Mouse (Mus musculus): ENCODE results near the gene Eif4enif1. TPM values are rescaled to one million over a fixed set of nuclear protein-coding genes. Genes with fewer than 3 reads are reported as not detected.
"Not testable (repeated sequence)": the region's sequence is repeated elsewhere in the genome, so short reads cannot be mapped to it uniquely, and the experiment has no call there.

The Eif4enif1 gene
- total and polyA plus RNA-seq, 3 experiments, result 54.5 to 127 (median 60.8) TPM

DNA sequence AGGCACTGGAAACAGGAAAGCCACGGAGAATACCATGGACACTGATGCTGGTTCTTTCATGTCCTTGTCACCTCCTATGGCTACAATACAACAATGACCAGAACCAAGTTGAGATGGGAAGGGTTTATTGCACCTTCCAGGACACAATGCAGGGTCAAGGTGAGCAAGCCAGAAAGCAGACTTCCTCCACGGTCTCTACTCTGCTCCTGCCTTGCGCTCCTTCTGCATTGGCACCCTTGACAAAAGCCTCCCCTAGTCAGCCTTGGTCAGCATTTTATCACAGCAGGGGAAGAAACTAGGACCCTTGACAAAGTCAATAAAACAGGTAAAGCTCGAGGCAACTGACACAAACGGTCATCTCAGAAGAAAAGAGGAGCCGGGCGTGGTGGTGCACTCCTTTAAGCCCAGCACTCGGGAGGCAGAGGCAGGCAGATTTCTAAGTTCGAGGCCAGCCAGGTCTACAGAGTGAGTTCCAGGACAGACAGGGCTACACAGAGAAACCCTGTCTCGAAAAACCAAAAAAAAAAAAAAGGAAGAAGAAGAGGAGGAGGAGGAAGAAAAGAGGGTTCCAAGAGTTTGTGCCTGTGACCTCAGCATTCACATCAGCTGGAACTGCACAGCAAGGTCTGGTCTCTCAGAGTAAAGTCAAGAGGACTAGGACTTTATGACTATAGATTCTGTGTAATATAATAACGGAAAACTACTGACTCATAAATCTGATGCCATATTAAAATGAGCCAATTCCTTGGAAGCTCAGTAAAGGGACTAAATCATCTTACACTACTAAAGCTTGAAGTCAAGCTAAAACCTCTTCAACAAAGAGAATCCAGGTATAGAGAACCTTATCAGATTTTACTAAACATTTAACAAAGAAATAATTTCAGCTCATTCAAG is 28.5 kb upstream of the Eif4enif1 start:
- H3K4me3 ChIP-seq (replicated peaks in 1 of 3; ENCODE audit: low read depth in 2 of 3, low read length in 2 of 3, poor library complexity in 1 of 3); dilution Hi-C loops (cut with MboI; ENCODE audit: extremely low pct_ligation_motif_present, extremely low pct_unique_long_range_greater_than_20kb, low sequenced_read_pairs); DNase-seq (ENCODE audit: extremely low read depth); H3K27ac ChIP-seq (ENCODE audit: insufficient read depth, low read depth); H3K4me1 ChIP-seq (ENCODE audit: control insufficient read depth in 1 of 2, insufficient read depth in 2 of 2); H3K79me2 ChIP-seq (replicated peaks; ENCODE audit: control insufficient read depth, extremely low read depth, insufficient read depth, poor library complexity, severe bottlenecking); H3K9me3 ChIP-seq (replicated peaks; ENCODE audit: low read length); in situ Hi-C loops (cut with MboI; ENCODE audit: low pct_ligation_motif_present, low pct_unique_long_range_greater_than_20kb, low sequenced_read_pairs); H3K27me3 ChIP-seq (replicated peaks); H3K4me2 ChIP-seq (ENCODE audit: insufficient read depth, low read depth, poor library complexity, severe bottlenecking); H3K9ac ChIP-seq (ENCODE audit: insufficient read depth, low read depth): not testable (repeated sequence)
- H3K36me3 ChIP-seq (replicated peaks in 1 of 2; ENCODE audit: control insufficient read depth in 1 of 2, insufficient read depth in 1 of 2, low read length in 1 of 2), result peaks cover 5 to 12% of the 10 kb centered on the region in 2 experiments

- H3K9me3 ChIP-seq (replicated peaks; ENCODE audit: low read length); H3K27ac ChIP-seq (ENCODE audit: insufficient read depth, low read depth); H3K79me2 ChIP-seq (replicated peaks; ENCODE audit: control insufficient read depth, extremely low read depth, insufficient read depth, poor library complexity, severe bottlenecking); H3K4me2 ChIP-seq (ENCODE audit: insufficient read depth, low read depth, poor library complexity, severe bottlenecking); in situ Hi-C loops (cut with MboI; ENCODE audit: low pct_ligation_motif_present, low pct_unique_long_range_greater_than_20kb, low sequenced_read_pairs); DNase-seq (ENCODE audit: extremely low read depth); dilution Hi-C loops (cut with MboI; ENCODE audit: extremely low pct_ligation_motif_present, extremely low pct_unique_long_range_greater_than_20kb, low sequenced_read_pairs); H3K27me3 ChIP-seq (replicated peaks); H3K9ac ChIP-seq (ENCODE audit: insufficient read depth, low read depth); H3K4me1 ChIP-seq (ENCODE audit: control insufficient read depth in 1 of 2, insufficient read depth in 2 of 2); H3K4me3 ChIP-seq (replicated peaks in 1 of 3; ENCODE audit: low read depth in 2 of 3, low read length in 2 of 3, poor library complexity in 1 of 3): not testable (repeated sequence)
- H3K36me3 ChIP-seq (replicated peaks in 1 of 2; ENCODE audit: control insufficient read depth in 1 of 2, insufficient read depth in 1 of 2, low read length in 1 of 2), result peaks cover 5 to 11% of the 10 kb centered on the region in 2 experiments
Observed at GRCm38 (mm10) chr11:3178968-3179725, 23.0 kb upstream of the Eif4enif1 start.

DNA sequence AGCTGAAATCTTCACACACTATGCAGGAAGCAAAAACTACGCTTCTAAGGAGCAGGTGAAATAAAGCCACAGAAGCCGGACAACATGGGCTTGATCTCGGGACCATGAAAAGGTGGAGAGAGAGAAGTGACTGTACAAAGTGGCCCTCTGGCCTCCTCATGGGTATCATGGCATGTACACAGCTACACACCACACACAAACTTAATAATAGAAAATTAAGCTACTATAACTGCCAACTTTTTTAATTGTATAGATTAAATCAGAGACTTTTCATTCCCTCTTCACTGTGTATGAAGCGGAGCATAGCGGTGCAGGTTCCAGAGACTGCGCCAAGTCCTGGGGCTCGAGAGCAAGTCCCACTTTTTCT is 22.5 kb upstream of the Eif4enif1 start:
- H3K4me2 ChIP-seq (ENCODE audit: insufficient read depth, low read depth, poor library complexity, severe bottlenecking); in situ Hi-C loops (cut with MboI; ENCODE audit: low pct_ligation_motif_present, low pct_unique_long_range_greater_than_20kb, low sequenced_read_pairs); H3K4me1 ChIP-seq (ENCODE audit: control insufficient read depth in 1 of 2, insufficient read depth in 2 of 2); H3K9me3 ChIP-seq (replicated peaks; ENCODE audit: low read length); H3K27ac ChIP-seq (ENCODE audit: insufficient read depth, low read depth); H3K9ac ChIP-seq (ENCODE audit: insufficient read depth, low read depth); H3K27me3 ChIP-seq (replicated peaks); H3K4me3 ChIP-seq (replicated peaks in 1 of 3; ENCODE audit: low read depth in 2 of 3, low read length in 2 of 3, poor library complexity in 1 of 3); H3K79me2 ChIP-seq (replicated peaks; ENCODE audit: control insufficient read depth, extremely low read depth, insufficient read depth, poor library complexity, severe bottlenecking); DNase-seq (ENCODE audit: extremely low read depth); dilution Hi-C loops (cut with MboI; ENCODE audit: extremely low pct_ligation_motif_present, extremely low pct_unique_long_range_greater_than_20kb, low sequenced_read_pairs): not testable (repeated sequence)
- peaks cover 5 to 11% of the 10 kb centered on the region in 2 experiments for H3K36me3 ChIP-seq (replicated peaks in 1 of 2; ENCODE audit: control insufficient read depth in 1 of 2, insufficient read depth in 1 of 2, low read length in 1 of 2)

- H3K4me1 ChIP-seq (ENCODE audit: control insufficient read depth in 1 of 2, insufficient read depth in 2 of 2); DNase-seq (ENCODE audit: extremely low read depth); H3K4me2 ChIP-seq (ENCODE audit: insufficient read depth, low read depth, poor library complexity, severe bottlenecking); H3K27ac ChIP-seq (ENCODE audit: insufficient read depth, low read depth); dilution Hi-C loops (cut with MboI; ENCODE audit: extremely low pct_ligation_motif_present, extremely low pct_unique_long_range_greater_than_20kb, low sequenced_read_pairs); H3K9me3 ChIP-seq (replicated peaks; ENCODE audit: low read length); H3K9ac ChIP-seq (ENCODE audit: insufficient read depth, low read depth); H3K4me3 ChIP-seq (replicated peaks in 1 of 3; ENCODE audit: low read depth in 2 of 3, low read length in 2 of 3, poor library complexity in 1 of 3); H3K27me3 ChIP-seq (replicated peaks); H3K79me2 ChIP-seq (replicated peaks; ENCODE audit: control insufficient read depth, extremely low read depth, insufficient read depth, poor library complexity, severe bottlenecking); in situ Hi-C loops (cut with MboI; ENCODE audit: low pct_ligation_motif_present, low pct_unique_long_range_greater_than_20kb, low sequenced_read_pairs): not testable (repeated sequence)
- H3K36me3 ChIP-seq (replicated peaks in 1 of 2; ENCODE audit: control insufficient read depth in 1 of 2, insufficient read depth in 1 of 2, low read length in 1 of 2), result peaks cover 5 to 11% of the 10 kb centered on the region in 2 experiments
Observed at GRCm38 (mm10) chr11:3180510-3181160, 21.6 kb upstream of the Eif4enif1 start.

GRCm38 (mm10) chr11:3181250-3181649 is 20.9 kb upstream of the Eif4enif1 start:
- dilution Hi-C loops (cut with MboI; ENCODE audit: extremely low pct_ligation_motif_present, extremely low pct_unique_long_range_greater_than_20kb, low sequenced_read_pairs); H3K79me2 ChIP-seq (replicated peaks; ENCODE audit: control insufficient read depth, extremely low read depth, insufficient read depth, poor library complexity, severe bottlenecking); H3K4me2 ChIP-seq (ENCODE audit: insufficient read depth, low read depth, poor library complexity, severe bottlenecking); DNase-seq (ENCODE audit: extremely low read depth); H3K4me1 ChIP-seq (ENCODE audit: control insufficient read depth in 1 of 2, insufficient read depth in 2 of 2); H3K9me3 ChIP-seq (replicated peaks; ENCODE audit: low read length); H3K27me3 ChIP-seq (replicated peaks); in situ Hi-C loops (cut with MboI; ENCODE audit: low pct_ligation_motif_present, low pct_unique_long_range_greater_than_20kb, low sequenced_read_pairs); H3K9ac ChIP-seq (ENCODE audit: insufficient read depth, low read depth); H3K27ac ChIP-seq (ENCODE audit: insufficient read depth, low read depth); H3K4me3 ChIP-seq (replicated peaks in 1 of 3; ENCODE audit: low read depth in 2 of 3, low read length in 2 of 3, poor library complexity in 1 of 3): not testable (repeated sequence)
- H3K36me3 ChIP-seq (replicated peaks in 1 of 2; ENCODE audit: control insufficient read depth in 1 of 2, insufficient read depth in 1 of 2, low read length in 1 of 2), result peaks cover 5 to 11% of the 10 kb centered on the region in 2 experiments

DNA sequence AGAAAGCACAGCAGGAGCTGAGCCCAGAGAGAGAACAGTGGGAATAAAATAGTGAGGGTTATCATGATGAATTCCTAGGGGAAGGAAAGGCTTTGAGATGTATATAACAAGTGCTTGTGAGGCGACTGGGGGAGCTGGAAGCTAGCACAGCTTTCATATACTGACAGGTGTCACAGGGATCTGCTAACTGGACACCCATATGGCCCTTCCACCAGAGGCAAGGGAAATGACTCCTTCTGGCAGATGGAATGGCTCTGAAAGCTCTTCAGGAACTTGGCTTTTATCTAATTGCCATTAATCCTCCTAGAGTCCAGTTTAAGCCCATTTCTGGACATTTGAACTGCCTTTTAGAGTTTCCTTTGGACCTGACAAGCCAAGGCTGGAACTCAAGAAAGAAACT is 20.2 kb upstream of the Eif4enif1 start:
- H3K27me3 ChIP-seq (replicated peaks); dilution Hi-C loops (cut with MboI; ENCODE audit: extremely low pct_ligation_motif_present, extremely low pct_unique_long_range_greater_than_20kb, low sequenced_read_pairs); in situ Hi-C loops (cut with MboI; ENCODE audit: low pct_ligation_motif_present, low pct_unique_long_range_greater_than_20kb, low sequenced_read_pairs); H3K4me2 ChIP-seq (ENCODE audit: insufficient read depth, low read depth, poor library complexity, severe bottlenecking); H3K4me3 ChIP-seq (replicated peaks in 1 of 3; ENCODE audit: low read depth in 2 of 3, low read length in 2 of 3, poor library complexity in 1 of 3); H3K4me1 ChIP-seq (ENCODE audit: control insufficient read depth in 1 of 2, insufficient read depth in 2 of 2); DNase-seq (ENCODE audit: extremely low read depth); H3K27ac ChIP-seq (ENCODE audit: insufficient read depth, low read depth); H3K9ac ChIP-seq (ENCODE audit: insufficient read depth, low read depth); H3K79me2 ChIP-seq (replicated peaks; ENCODE audit: control insufficient read depth, extremely low read depth, insufficient read depth, poor library complexity, severe bottlenecking); H3K9me3 ChIP-seq (replicated peaks; ENCODE audit: low read length): not testable (repeated sequence)
- peaks cover 5 to 11% of the 10 kb centered on the region in 2 experiments for H3K36me3 ChIP-seq (replicated peaks in 1 of 2; ENCODE audit: control insufficient read depth in 1 of 2, insufficient read depth in 1 of 2, low read length in 1 of 2)

Data from CH12.LX (cell line).